Mouse (Mus musculus) CH12.LX (cell line): ENCODE measurements around the gene Dnaja3. TPM values are rescaled to one million over a fixed set of nuclear protein-coding genes. Genes with fewer than 3 reads are reported as not detected.

Experiments used
- DNase-seq: peaks from one replicate; pipeline ENCODE4 v3.0.0-alpha.2; 2013; ENCODE audit errors: extremely low read depth
- H3K27ac ChIP-seq: 2 replicates; pipeline ENCODE4 v1.5.1; 2012; ENCODE audit warnings: low read depth, mild to moderate bottlenecking, control low read depth, moderate library complexity; ENCODE audit not compliant: insufficient read depth
- H3K27me3 ChIP-seq: replicated peaks from 2 replicates; pipeline ENCODE3; 2012; ENCODE audit warnings: inconsistent platforms
- H3K36me3 ChIP-seq, 2 experiments: replicated peaks in 1 of 2; 2 replicates each; pipeline versions ENCODE3 to v1.6.1; 2012; ENCODE audit warnings: inconsistent platforms in 1 of 2, low read length in 1 of 2, mild to moderate bottlenecking in 1 of 2, mixed read lengths in 1 of 2, moderate library complexity in 1 of 2; ENCODE audit not compliant: control insufficient read depth in 1 of 2, insufficient read depth in 1 of 2
- H3K4me1 ChIP-seq, 2 experiments: 2 replicates each; pipeline ENCODE4 v1.6.1; 2012; ENCODE audit warnings: inconsistent platforms in 1 of 2, moderate library complexity in 1 of 2; ENCODE audit not compliant: insufficient read depth in 2 of 2, control insufficient read depth in 1 of 2
- H3K4me2 ChIP-seq: 2 replicates; pipeline ENCODE4 v1.6.1; 2012; ENCODE audit warnings: low read depth, mild to moderate bottlenecking, control low read depth; ENCODE audit not compliant: poor library complexity, insufficient read depth, severe bottlenecking
- H3K4me3 ChIP-seq, 3 experiments: fragments of 150-350 bp in 1 of 3; sonication (generic) in 1 of 3; replicated peaks in 1 of 3; 2 replicates each; pipeline versions ENCODE3 to v1.5.1; 2011 to 2012; ENCODE audit warnings: low read depth in 2 of 3, low read length in 2 of 3, mild to moderate bottlenecking in 2 of 3, moderate library complexity in 2 of 3, control low read depth in 1 of 3, improper control_type of control experiment in 1 of 3, inconsistent platforms in 1 of 3, mixed read lengths in 1 of 3; ENCODE audit not compliant: poor library complexity in 1 of 3
- H3K79me2 ChIP-seq: replicated peaks from 2 replicates; pipeline ENCODE4 v1.6.1; 2012; ENCODE audit warnings: mild to moderate bottlenecking, moderate library complexity; ENCODE audit not compliant: control insufficient read depth, poor library complexity, insufficient read depth, severe bottlenecking; ENCODE audit errors: extremely low read depth
- H3K9ac ChIP-seq: 2 replicates; pipeline ENCODE4 v1.6.1; 2012; ENCODE audit warnings: low read depth, mild to moderate bottlenecking, control low read depth, moderate library complexity; ENCODE audit not compliant: insufficient read depth
- H3K9me3 ChIP-seq: replicated peaks from 2 replicates; pipeline ENCODE3; 2012; ENCODE audit warnings: low read length, inconsistent platforms, mixed read lengths
- CTCF ChIP-seq, 2 experiments: IDR thresholded peaks in 1 of 2; conservative IDR thresholded peaks in 1 of 2; 2 replicates each; pipeline ENCODE4 v1.5.1; 2011 to 2012; ENCODE audit warnings: low read depth in 2 of 2, low read length in 2 of 2, improper control_type of control experiment in 1 of 2, inconsistent platforms in 1 of 2, mild to moderate bottlenecking in 1 of 2, moderate library complexity in 1 of 2
- ELF1 ChIP-seq: IDR thresholded peaks from 2 replicates; pipeline ENCODE4 v1.6.1; 2014; ENCODE audit warnings: low read depth, mild to moderate bottlenecking, inconsistent platforms, low read length, improper control_type of control experiment
- HCFC1 ChIP-seq: IDR thresholded peaks from 2 replicates; pipeline ENCODE4 v1.6.1; 2012; ENCODE audit warnings: low read depth, mild to moderate bottlenecking, inconsistent platforms, low read length, improper control_type of control experiment
- MAZ ChIP-seq: IDR thresholded peaks from 2 replicates; pipeline ENCODE4 v1.6.1; 2012; ENCODE audit warnings: low read depth, mild to moderate bottlenecking, inconsistent platforms, low read length, improper control_type of control experiment, moderate library complexity
- NRF1 ChIP-seq: IDR thresholded peaks from 2 replicates; pipeline ENCODE4 v1.6.1; 2014; ENCODE audit warnings: low read depth, mild to moderate bottlenecking, inconsistent platforms, low read length, improper control_type of control experiment, moderate library complexity
- POLR2A ChIP-seq: IDR thresholded peaks from 2 replicates; pipeline ENCODE4 v1.6.1; 2011; ENCODE audit warnings: low read depth, mild to moderate bottlenecking, improper control_type of control experiment, low read length
- RCOR1 ChIP-seq: conservative IDR thresholded peaks from 2 replicates; pipeline ENCODE4 v1.6.1; 2012; ENCODE audit warnings: low read depth, mild to moderate bottlenecking, inconsistent platforms, low read length, improper control_type of control experiment
- SIN3A ChIP-seq: IDR thresholded peaks from 2 replicates; pipeline ENCODE4 v1.6.1; 2012; ENCODE audit warnings: low read length, improper control_type of control experiment, inconsistent platforms
- UBTF ChIP-seq: IDR thresholded peaks from 2 replicates; pipeline ENCODE4 v1.6.1; 2012; ENCODE audit warnings: low read depth, mild to moderate bottlenecking, inconsistent platforms, low read length, improper control_type of control experiment, moderate library complexity
- dilution Hi-C: fragments of 300-500 bp; cut with MboI; formaldehyde crosslinking; loops from 2 replicates; pipeline ENCODE4 v1.14.3; 2020; ENCODE audit warnings: low sequenced_read_pairs; ENCODE audit not compliant: extremely low pct_unique_long_range_greater_than_20kb, extremely low pct_ligation_motif_present
- in situ Hi-C: fragments of 300-500 bp; cut with MboI; formaldehyde crosslinking; loops from 3 replicates; pipeline ENCODE4 v1.14.3; 2019; ENCODE audit warnings: low sequenced_read_pairs, low pct_ligation_motif_present, low pct_unique_long_range_greater_than_20kb, mixed read lengths
- polyA plus RNA-seq: library from polyadenylated mRNA; unstranded; fragments of >175 nt; gene quantifications from 2 replicates; pipeline ENCODE4 v1.2.1, GENCODE M21; 2012; ENCODE audit warnings: low read depth; ENCODE audit not compliant: insufficient read length
- total RNA-seq, 2 experiments: library from RNA; depleted of rRNA; stranded (reverse); fragments of 300-350 nt in 1 of 2; fragments of >200 nt in 1 of 2; gene quantifications; 2 replicates each; pipeline ENCODE4 v1.2.3; 2012 to 2014

Dnaja3 gene
- total and polyA plus RNA-seq, 3 experiments = 56.6 to 85.3 (median 80.4) TPM

- no peak for DNase-seq
Observed at GRCm38 (mm10) chr16:4592909-4593875, 46.6 kb upstream of the Dnaja3 start.

DNA sequence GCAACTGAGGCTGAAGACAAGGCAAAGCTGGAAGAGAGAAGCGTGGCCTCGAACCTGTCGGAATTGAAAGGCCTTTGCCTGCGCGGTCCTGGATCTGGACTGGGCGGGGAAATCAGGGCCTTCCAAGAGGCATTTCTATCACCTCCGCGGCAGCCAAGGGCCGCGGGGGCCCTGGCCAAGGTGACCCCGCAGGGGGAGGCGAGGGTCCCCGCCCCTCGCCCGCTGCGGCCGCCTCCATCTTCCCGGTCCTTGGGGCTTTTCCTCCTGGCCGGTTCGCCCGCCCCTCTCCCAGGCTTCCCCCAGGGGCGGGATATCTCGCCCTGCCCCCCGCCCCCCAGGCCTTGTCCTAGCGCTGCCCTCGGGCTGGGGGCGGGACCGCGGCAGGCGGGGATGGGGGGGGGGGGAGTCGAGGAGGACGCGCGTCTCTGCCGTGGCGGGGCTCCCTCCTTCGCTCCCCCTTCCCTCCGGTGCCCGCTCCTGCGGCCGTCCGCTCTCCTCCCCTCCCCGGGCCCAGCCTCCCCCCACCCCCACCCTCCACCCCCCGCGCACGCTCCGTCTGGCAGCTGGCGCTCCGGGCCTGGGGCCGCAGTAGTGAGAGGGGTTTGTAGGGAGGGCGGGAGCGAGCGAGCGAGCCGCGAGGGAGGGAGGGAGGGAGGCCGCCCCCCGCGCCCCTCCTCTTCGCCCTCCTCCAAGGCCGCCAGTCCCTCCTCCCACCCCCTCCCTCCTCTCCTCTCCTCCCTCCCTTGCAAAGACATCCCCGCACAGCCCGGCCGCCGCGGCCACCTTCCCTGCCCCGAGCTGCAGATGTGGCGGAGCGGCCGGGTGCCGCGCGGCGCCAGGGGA, 45.6 kb upstream of the Dnaja3 start, which contains the start of gene Glis2:
TSS of gene Glis2 (plus strand) at position 743 of the 843 bp plus-strand sequence.
- peak within 1 kb of the TSS; percentile 52 to 66 (median 59) for H3K4me3 ChIP-seq
- peak within 1 kb of the TSS; percentile 88 for H3K9ac ChIP-seq
- no peaks in the 10 kb centered on the region for H3K9me3 ChIP-seq
- no peaks in the 10 kb centered on the region for H3K36me3 ChIP-seq
- H3K27ac ChIP-seq = no peak within 1 kb of the TSS
- no peaks in the 10 kb centered on the region for H3K79me2 ChIP-seq
- H3K27me3 ChIP-seq = peaks cover 30% of the 10 kb centered on the region
- TF ChIP-seq NRF1 (peak; percentile 50; the same call in 1 of the 2 replicates), MAZ (peak; percentile 71; the same call in 1 of the 2 replicates), POLR2A (no peak)
- H3K4me2 ChIP-seq = peak within 1 kb of the TSS; percentile 78
- in situ Hi-C loops (no loop called here), dilution Hi-C loops (no loop called here)
- H3K4me1 ChIP-seq = peaks cover 17 to 35% of the 10 kb centered on the region in 2 experiments
- DNase-seq = peak; percentile 42

More at GRCm38 (mm10) chr16:4592909-4593875, 46.6 kb upstream of the Dnaja3 start:
- Histone ChIP-seq H3K27me3 (peaks cover 30% of the 10 kb centered on the region), H3K4me2 (peak overlapping the region; percentile 78), H3K4me1 (peaks cover 14 to 26% of the 10 kb centered on the region in 2 experiments), H3K79me2 (no peaks in the 10 kb centered on the region), H3K4me3 (peak overlapping the region; percentile 52 to 66 (median 59)), H3K9me3 (no peaks in the 10 kb centered on the region), H3K27ac (no peak overlapping the region), H3K9ac (0 out of 2 replicates have a peak overlapping the region, but pooled peaks have one; percentile 88), H3K36me3 (no peaks in the 10 kb centered on the region)
- in situ Hi-C loops = no loop called here
- dilution Hi-C loops = no loop called here
- peak in 1 of 2 experiments; percentile 42; a peak in 2 of 4 replicates for TF ChIP-seq CTCF (conservative IDR thresholded peaks at IDR 0.05 in 1 of 2, IDR thresholded peaks at IDR 0.05 in 1 of 2; ENCODE audit: low read depth in 2 of 2, low read length in 2 of 2)
- 0 out of 2 replicates have a peak, but pooled peaks have one; percentile 29 for TF ChIP-seq ELF1
- no peak for TF ChIP-seq RCOR1
- TF ChIP-seq HCFC1 = no peak

GRCm38 (mm10) chr16:4594814-4595526, 44.8 kb upstream of the Dnaja3 start:
- dilution Hi-C loops = no loop called here
- in situ Hi-C loops = no loop called here
- TF ChIP-seq SIN3A (no peak), UBTF (peak; percentile 81)

More at GRCm38 (mm10) chr16:4594814-4595526, 44.8 kb upstream of the Dnaja3 start:
- no peak for DNase-seq
- Histone ChIP-seq H3K9ac (peak overlapping the region; percentile 88), H3K79me2 (no peaks in the 10 kb centered on the region), H3K4me2 (peak overlapping the region; percentile 78), H3K36me3 (no peaks in the 10 kb centered on the region), H3K27ac (no peak overlapping the region), H3K27me3 (peaks cover 30% of the 10 kb centered on the region), H3K9me3 (no peaks in the 10 kb centered on the region), H3K4me3 (peak overlapping the region; percentile 45 to 61 (median 52)), H3K4me1 (peaks cover 17 to 35% of the 10 kb centered on the region in 2 experiments)
